ENCODE assay signal across 15 mouse cellular contexts in genomic region chr13:118395803-118396202, GRCm38 (mm10).
"Had no signal": no experiment of that assay in that cellular context is flagged by ENCODE, and none has a peak within 500 bp of the region (broad histone marks: within the 10 kb centered on the region; RNA-seq: fewer than 3 reads in every experiment).

No protein-coding gene starts in this region.

- H3K27ac ChIP-seq: neural tube, embryonic 15.5 days; stomach, embryonic 15.5 days; stomach, postnatal 0 days had no signal

- DNase-seq: retina, postnatal 1 day; right cerebral cortex, adult 18-20 months; right cerebral cortex, postnatal 14 days; right cerebral cortex, postnatal 25 days; right cerebral cortex, postnatal 4 days; spleen, adult 18-20 months; thymus, adult 18-20 months; thymus, adult 2 months; thymus, postnatal 14 days; thymus, postnatal 25 days; thymus, postnatal 36 days; thymus, postnatal 4 days had no signal

- H3K9me3 ChIP-seq: neural tube, embryonic 15.5 days; stomach, embryonic 15.5 days had no signal

- H3K9ac ChIP-seq: neural tube, embryonic 15.5 days; stomach, embryonic 15.5 days had no signal

- H3K4me3 ChIP-seq: neural tube, embryonic 15.5 days; stomach, embryonic 15.5 days had no signal

- H3K4me1 ChIP-seq: neural tube, embryonic 15.5 days; stomach, embryonic 15.5 days had no signal

- H3K27me3 ChIP-seq: neural tube, embryonic 15.5 days; stomach, embryonic 15.5 days had no signal

- H3K36me3 ChIP-seq: neural tube, embryonic 15.5 days; stomach, embryonic 15.5 days had no signal

- H3K4me2 ChIP-seq: neural tube, embryonic 15.5 days; stomach, embryonic 15.5 days had no signal
